Mouse (Mus musculus): Measurements from ENCODE around the gene Psmg3. TPM values are rescaled to one million over a fixed set of nuclear protein-coding genes. Genes with fewer than 3 reads are reported as not detected.

Psmg3 gene
- total and polyA plus RNA-seq, 2 experiments from 2014 or later, result 26.9 to 63.9 TPM

DNA sequence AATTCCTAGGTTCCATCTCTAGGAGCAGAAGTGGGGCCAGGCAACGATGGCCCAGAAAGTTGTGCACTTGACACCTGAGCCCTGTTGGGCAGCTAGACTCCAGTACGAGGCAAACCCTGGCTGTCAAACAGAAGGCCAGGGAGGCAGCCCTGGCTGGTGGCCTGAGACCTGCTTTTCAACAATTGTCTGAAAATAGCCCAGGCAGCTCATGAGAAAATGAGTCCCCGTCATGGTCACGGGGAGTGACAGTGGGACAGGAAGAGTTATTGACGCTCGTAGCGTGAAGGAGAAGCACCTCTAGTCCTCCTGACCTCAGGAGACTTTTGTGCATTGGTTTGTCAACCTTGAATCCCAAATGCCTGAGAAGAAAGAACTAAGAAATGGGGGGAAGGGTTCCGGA lies 45.3 kb downstream of the Psmg3 start:
- H3K27me3 ChIP-seq (ENCODE audit: insufficient read depth, low read length), result no peaks in the 10 kb centered on the region
- ATAC-seq (no peak), DNase-seq (no peak)
- no peaks in the 10 kb centered on the region for H3K36me3 ChIP-seq (ENCODE audit: insufficient read depth)
- 83% methylated on average over 8 of the region's 8 CpGs for WGBS
- H3K9me3 ChIP-seq (ENCODE audit: low read length), result no peaks in the 10 kb centered on the region
- no peak for TF ChIP-seq CTCF (IDR thresholded peaks at IDR 0.05; ENCODE audit: low read depth)
- H3K4me1 ChIP-seq (ENCODE audit: insufficient read depth), result no peaks in the 10 kb centered on the region
- H3K4me2 ChIP-seq (ENCODE audit: low read depth), result no peak overlapping the region
- H3K27ac ChIP-seq (ENCODE audit: low read depth, low read length), result no peak overlapping the region
- no peak overlapping the region for H3K4me3 ChIP-seq (ENCODE audit: low read depth, low read length)
- H3K9ac ChIP-seq, result no peak overlapping the region

DNA sequence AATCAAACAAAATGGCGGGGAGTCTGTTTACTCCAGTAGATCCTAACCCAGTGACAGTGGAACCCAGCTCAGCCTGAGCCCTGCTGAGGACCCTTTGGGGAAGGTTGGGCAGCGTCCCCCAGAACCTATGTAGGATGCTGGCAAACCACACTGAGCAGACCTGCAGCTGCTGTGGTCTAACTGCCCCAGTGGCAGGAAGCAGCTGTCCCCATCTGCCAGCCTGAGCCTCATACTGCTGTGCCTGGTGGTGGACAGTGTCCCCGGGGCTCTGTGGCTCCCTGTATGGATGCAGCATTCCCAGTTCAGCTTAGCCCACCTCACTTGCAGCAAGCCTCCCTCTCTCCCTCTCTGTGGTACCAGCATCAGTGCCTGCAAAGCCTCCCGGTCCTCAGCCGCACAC lies 49.7 kb downstream of the Psmg3 start:
- ATAC-seq (no peak), DNase-seq (no peak)
- Histone ChIP-seq H3K4me2 (ENCODE audit: low read depth) (no peak overlapping the region), H3K27me3 (ENCODE audit: insufficient read depth, low read length) (no peaks in the 10 kb centered on the region), H3K36me3 (ENCODE audit: insufficient read depth) (peaks cover 19% of the 10 kb centered on the region), H3K4me1 (ENCODE audit: insufficient read depth) (no peaks in the 10 kb centered on the region), H3K9ac (no peak overlapping the region), H3K4me3 (ENCODE audit: low read depth, low read length) (no peak overlapping the region), H3K9me3 (ENCODE audit: low read length) (no peaks in the 10 kb centered on the region), H3K27ac (ENCODE audit: low read depth, low read length) (no peak overlapping the region)
- TF ChIP-seq CTCF (IDR thresholded peaks at IDR 0.05; ENCODE audit: low read depth), result no peak
- 81% methylated on average over 5 of the region's 5 CpGs for WGBS

DNA sequence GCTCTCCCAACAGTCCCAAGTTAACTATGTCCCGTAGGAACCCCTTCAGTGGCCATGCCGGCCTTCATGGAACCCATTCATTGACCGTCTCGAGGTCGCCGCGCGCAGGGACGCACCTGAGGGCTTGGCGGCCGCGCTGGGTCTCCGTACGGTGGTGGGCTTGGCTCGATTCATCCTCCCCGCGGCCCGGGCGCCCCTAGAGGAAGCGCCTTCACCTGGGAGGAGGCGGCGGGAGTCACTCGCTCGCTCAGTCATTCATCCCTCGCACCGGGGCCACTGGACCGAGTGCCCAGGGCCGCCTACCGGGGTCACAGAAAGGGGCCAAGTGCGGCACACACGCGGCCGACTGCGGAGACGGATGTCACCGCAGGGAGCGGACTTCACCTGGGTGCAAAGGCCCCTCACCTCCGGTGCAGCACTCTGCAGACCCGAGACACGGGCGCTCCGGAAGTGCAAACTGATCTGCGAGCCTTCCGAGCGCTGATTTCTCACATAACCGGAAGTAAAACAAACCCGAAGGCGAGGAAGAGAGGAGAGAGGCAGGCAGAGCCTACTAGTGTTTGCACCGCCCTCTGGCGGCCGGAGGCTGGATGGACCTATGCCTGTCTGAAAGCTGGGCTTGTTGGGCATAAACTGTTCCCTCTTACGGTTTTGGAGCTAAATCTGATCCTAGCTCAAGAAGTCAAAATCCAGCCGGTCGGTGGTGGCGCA lies 51.3 kb downstream of the Psmg3 start, which contains the start of gene Ints1:
Ints1 (minus strand) TSS at position 459 of the 711 bp plus-strand sequence.
- H3K9ac ChIP-seq, result peak within 1 kb of the TSS; percentile 87
- peaks cover 35% of the 10 kb centered on the region for H3K36me3 ChIP-seq (ENCODE audit: insufficient read depth)
- peak; percentile 98 for TF ChIP-seq CTCF (IDR thresholded peaks at IDR 0.05; ENCODE audit: low read depth)
- DNase-seq, result peak; percentile 96
- peak; percentile 99 for ATAC-seq
- H3K27me3 ChIP-seq (ENCODE audit: insufficient read depth, low read length), result no peaks in the 10 kb centered on the region
- no peaks in the 10 kb centered on the region for H3K4me1 ChIP-seq (ENCODE audit: insufficient read depth)
- H3K27ac ChIP-seq (ENCODE audit: low read depth, low read length), result peak within 1 kb of the TSS; percentile 45
- peak within 1 kb of the TSS; percentile 93 for H3K4me3 ChIP-seq (ENCODE audit: low read depth, low read length)
- WGBS, result 1% methylated on average over 55 of the region's 55 CpGs
- no peaks in the 10 kb centered on the region for H3K9me3 ChIP-seq (ENCODE audit: low read length)
- H3K4me2 ChIP-seq (ENCODE audit: low read depth), result peak within 1 kb of the TSS; percentile 90

Other genes starting within 250 kb of the Psmg3 start
- gene Micall2, start 90.5 kb downstream of the Psmg3 start, total RNA-seq (2014; rRNA removed), result 5.1 and 5.4 TPM in 2 replicates
- gene Micall2, start 90.5 kb downstream of the Psmg3 start, polyA plus RNA-seq (2015; fragmentation: Nextera tagmentation; extraction: Ambion mirVana), result 7.1 and 9.9 TPM in 2 replicates
- 103 and 119 TPM in 2 replicates for gene Ints1, start 51.2 kb downstream of the Psmg3 start, total RNA-seq (2014; rRNA removed)
- gene Ints1, start 51.2 kb downstream of the Psmg3 start, polyA plus RNA-seq (2015; fragmentation: Nextera tagmentation; extraction: Ambion mirVana), result 22.4 TPM in 2 replicates
- gene Mafk, start 35.4 kb downstream of the Psmg3 start, total RNA-seq (2014; rRNA removed), result 19.7 and 23.2 TPM in 2 replicates
- 8.4 and 9.6 TPM in 2 replicates for gene Mafk, start 35.4 kb downstream of the Psmg3 start, polyA plus RNA-seq (2015; fragmentation: Nextera tagmentation; extraction: Ambion mirVana)
- 0.10 and 0.15 TPM in 2 replicates for gene Tmem184a, start 7.0 kb downstream of the Psmg3 start, total RNA-seq (2014; rRNA removed)
- gene Tmem184a, start 7.0 kb downstream of the Psmg3 start, polyA plus RNA-seq (2015; fragmentation: Nextera tagmentation; extraction: Ambion mirVana), result 0.12 TPM in 1 of 2 replicates, not detected in the other
- 0.69 TPM in 1 of 2 replicates, not detected in the other for gene Gm26938, start 478 bp downstream of the Psmg3 start, total RNA-seq (2014; rRNA removed)
- gene Gm26938, start 478 bp downstream of the Psmg3 start, polyA plus RNA-seq (2015; fragmentation: Nextera tagmentation; extraction: Ambion mirVana), result not detected in 2 replicates
- gene Elfn1, start 81.1 kb upstream of the Psmg3 start, total RNA-seq (2014; rRNA removed), result 17.2 and 28.9 TPM in 2 replicates
- gene Elfn1, start 81.1 kb upstream of the Psmg3 start, polyA plus RNA-seq (2015; fragmentation: Nextera tagmentation; extraction: Ambion mirVana), result 3.4 and 4.1 TPM in 2 replicates

All from forebrain, postnatal 0 days (tissue).